Mouse (Mus musculus): ENCODE measurements around the gene Parp12.
A peak's percentile ranks its signal among the peaks of the same experiment; 100 is the strongest.

Parp12 gene

DNA sequence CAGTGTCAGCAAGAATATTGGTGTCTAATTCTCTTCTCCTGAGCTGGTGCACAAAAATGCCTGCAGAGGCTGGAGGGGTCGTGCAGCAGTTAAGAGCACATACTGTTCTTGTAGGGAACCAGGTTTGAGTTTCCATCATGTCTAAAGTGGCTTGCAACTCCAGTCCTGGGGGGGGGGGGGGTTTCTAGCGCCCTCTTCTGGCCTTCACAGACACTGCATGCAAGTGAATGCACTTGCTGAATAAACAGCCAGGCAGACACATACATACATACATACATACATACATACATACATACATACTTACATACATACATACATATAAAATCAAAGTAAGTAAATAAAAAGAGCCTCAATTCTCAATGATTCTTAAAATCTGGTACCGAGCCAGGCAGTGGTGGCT lies 59.8 kb downstream of the Parp12 start:
- DNase-seq (ENCODE audit: low spot score in 2 of 2) = no peak

DNA sequence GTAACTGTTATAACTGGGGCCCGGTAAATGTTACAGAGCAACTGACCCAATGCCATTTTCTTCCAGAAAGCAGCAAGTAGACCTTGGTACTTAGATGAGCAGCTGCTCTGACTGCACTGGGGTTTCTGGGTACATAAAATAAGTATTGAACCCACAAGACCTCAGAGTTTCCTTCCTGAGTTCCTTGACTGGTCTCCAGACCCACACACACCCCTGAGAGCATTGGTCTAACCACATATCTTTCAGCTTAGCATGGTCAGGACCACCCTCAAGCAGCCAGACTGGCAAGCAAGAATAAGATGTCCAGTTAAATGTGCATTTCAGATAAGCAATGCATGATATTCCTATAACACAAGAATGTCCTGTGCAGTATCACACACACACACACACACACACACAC lies 61.0 kb downstream of the Parp12 start:
- DNase-seq (ENCODE audit: low spot score in 2 of 2) = no peak

DNA sequence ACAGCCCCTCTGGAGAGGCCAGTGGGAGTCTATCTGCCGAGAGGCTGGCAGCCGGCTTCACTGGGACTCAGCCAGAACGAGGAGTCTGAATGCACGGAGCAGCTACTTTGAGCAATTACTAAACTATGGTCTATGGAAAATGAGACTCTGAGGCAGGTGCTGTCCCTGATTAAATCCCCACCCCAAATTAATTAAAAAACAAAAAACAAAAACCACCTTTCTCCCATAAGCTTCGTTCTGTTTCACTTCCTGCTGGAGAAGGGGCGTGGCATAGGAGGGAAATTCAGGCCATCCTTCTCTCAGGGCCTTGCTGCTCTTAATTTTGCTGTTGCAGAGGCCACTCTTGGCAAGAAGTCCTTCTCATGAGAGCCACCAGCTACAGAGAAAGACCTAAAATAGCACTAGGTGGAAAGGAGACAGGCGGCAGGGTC lies 62.3 kb downstream of the Parp12 start:
- peak; percentile 49 to 57 for DNase-seq (ENCODE audit: low spot score in 2 of 2)

DNA sequence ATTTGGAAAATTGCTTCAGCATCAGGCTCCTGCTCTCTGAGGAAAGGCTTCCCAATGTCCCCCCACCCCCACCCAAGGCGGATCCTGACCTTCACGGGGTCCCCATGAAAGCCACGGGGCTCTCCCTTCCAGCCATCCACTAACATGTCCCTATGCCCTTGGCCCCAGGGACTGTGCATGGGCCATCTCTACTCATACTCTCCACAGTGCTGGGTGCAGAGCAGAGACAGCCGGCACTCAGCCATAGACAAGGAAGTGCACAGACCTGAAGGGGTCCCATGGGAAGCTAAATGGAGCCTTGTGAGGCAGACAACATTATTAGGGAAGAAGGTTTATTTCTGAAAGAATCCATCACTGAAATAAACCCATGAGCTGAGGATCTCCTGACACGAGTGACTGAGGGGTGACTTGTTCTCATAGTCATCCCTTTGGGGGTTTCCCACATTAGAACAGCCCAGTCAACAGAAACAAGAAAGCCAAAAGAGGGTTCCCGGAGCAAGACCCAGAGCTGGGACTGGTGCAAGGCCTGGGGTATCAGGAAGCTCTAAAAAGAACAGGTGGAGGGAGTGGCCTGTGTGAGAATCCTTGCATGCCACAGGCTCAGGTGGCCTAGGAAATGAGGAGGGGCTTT lies 63.2 kb downstream of the Parp12 start:
- no peak for DNase-seq (ENCODE audit: low spot score in 2 of 2)

DNA sequence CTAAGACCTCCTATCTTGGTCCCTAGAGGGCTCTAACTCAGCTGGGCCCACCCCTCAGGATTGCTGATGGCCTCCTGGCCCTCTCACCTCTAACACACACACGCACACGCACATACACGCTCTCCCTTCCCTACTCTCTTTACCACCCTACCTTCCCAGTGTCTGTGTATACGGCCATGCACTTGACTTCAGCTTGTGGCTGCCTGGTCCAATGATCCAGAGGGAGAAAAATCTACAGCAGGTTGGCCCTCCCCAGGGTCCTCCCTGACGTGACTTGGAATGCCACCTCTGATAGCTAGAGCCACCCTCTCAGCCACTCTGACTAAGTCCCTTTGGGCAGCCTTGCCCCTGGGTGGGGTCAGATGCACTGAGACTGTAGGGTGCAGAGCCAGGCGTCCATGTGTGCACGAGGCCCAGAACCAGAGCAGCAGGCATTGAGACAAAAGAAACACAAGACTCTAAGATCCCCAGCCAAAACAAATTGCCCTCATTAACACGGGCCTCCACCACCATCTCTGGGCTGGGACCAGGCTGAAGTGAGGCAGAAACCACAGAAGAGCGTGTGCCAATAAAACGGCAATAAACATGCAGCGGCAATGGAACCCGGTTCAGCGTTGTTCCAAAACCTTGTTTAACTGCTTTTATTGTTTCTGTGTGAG lies 63.8 kb downstream of the Parp12 start:
- DNase-seq (ENCODE audit: low spot score in 2 of 2) = no peak

DNA sequence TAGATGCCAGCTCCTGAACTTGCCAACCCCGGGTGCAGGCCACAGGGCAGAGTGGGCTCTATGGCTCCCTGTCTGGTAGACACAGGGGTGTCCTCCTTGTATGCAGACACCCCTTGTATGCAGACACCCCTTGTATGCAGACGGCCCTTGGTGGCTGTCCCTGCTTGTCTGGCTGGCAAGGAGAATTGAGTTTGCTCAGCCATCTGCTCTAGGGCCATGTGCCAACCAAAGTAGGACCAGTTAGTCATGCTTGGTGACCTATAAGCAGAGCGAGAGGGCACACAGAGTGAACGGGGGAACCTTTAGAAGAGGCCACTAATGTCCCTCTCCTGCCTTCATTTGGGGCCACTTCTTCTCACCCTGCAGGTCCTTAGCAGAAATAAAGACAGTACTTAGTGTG lies 65.5 kb downstream of the Parp12 start:
- no peak for DNase-seq (ENCODE audit: low spot score in 2 of 2)

DNA sequence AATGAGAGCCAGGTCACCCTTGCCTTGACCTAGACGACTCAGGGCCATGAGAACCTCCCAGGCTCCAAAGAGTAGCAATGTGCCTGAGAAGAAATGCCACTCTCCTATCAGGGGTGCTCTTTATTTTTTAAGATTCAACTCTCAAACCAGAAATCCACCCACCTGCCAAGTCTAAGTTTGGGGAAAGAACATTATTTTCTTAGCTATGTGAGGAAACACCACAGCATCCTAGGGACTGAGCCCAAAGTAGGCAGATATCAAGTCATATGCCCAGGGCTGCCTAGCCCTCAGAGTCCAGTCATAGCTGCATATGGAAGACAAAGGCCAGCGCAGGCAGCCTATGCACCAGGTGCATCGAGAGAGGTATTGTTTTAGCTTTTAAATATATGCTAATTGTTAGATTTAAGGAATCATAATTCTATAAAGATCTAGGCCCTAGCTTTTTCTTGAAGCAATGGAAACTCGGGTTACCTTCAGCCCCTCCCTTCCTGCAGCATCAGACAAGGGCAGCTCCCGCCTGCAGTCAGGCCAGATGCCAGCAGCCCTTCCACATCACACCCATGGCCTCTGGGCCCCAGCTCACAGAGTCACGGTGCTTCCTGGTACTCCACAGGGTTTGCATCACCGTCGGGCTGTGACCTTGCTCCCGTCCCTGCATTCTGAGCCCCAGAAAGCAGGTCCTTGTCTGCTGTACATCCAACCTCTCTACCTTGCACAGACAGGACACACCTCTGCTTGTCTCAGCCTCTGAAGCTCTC lies 66.2 kb downstream of the Parp12 start:
- DNase-seq (ENCODE audit: low spot score in 2 of 2) = no peak

DNA sequence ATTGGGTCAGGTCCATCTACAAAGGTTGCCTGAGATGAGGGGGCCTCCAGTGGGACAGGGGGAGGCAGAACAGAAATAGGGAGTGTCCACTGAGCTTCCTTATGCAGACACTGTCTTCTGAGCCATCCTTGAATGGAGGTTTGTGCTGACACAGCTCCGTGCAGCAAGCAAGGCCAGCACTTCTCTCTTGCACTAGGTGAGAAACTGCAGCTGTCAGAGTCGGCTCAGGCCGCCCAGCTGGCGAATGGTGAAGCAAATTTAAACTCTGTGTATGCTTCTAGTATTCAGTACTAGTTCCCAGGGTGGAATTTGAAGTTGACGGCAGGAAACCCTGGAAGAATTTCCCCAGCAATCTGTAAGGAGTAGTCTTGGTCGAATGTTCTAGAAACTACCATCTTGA lies 67.3 kb downstream of the Parp12 start:
- no peak for DNase-seq (ENCODE audit: low spot score in 2 of 2)

DNA sequence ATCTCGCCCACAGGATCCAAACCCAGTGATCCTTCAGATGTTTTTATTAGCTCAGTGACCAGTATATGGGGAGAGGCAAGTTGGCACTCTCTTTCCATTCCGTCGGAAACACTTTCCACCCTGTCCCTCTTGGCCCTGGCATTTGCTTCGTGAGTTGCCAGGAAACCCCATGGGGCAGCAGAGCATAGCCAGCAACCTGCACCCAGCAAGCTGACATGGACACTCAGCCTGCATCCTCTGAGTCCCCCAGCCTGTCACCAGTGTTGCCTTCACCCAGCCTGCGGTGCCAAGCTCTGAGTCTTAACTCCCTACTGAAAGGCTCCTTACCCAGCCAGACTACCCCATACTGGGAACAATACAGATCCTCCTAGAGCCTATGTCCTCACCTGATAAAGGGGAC lies 69.0 kb downstream of the Parp12 start:
- DNase-seq (ENCODE audit: low spot score in 2 of 2) = no peak

DNA sequence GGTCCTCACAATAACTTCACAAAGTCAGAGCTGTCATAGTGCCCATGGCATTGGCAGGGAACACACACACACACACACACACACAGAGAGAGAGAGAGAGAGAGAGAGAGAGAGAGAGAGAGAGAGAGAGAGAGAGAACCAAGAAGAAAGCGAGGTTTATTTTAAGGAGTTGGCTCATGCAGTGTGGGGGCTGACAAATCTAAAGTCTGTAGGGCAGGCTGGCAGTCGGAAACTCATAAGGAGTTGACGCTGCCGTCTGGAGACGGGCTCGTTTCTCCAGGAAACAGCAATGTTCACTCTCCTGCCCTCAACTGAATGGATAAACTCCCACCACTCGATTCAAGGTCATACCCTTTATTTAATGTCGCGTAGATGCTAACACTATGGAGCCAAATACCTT lies 77.7 kb downstream of the Parp12 start:
- DNase-seq (ENCODE audit: low spot score in 2 of 2) = no peak

Data from heart, adult 9 months (tissue).